Mouse (Mus musculus) kidney, adult 2 months (tissue): ENCODE results near the gene Slc8a1.

ENCODE experiments used
- CTCF ChIP-seq: fragments of 200-500 bp; conservative IDR thresholded peaks from 2 replicates; pipeline ENCODE4 v1.5.1; 2011; ENCODE audit warnings: low read depth, mild to moderate bottlenecking, control low read depth, low read length, moderate library complexity, mixed read lengths; ENCODE audit not compliant: insufficient read depth, insufficient read length
- POLR2A ChIP-seq: fragments of 200-500 bp; IDR thresholded peaks from one replicate; pipeline ENCODE4 v1.6.1; 2011; ENCODE audit warnings: low read depth, low read length, control low read depth

DNA sequence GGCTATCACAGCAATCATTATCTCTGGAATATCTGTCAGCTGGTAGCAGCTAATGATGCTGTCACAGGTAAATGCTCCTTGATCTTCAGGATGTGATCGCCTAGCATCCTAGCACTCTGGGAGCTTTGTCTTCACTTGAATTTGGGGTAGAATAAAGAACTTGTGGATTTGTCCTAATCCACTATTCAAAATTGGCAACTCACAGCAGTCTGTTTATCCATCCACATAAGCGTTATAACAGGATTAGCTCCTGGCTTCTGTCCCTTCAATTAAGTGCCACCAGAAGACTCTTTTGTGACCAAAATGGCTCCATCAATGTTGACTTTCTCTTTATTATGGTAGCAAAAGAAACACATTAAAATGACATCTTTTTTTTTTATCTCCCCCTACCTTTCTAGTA lies 214.2 kb downstream of the Slc8a1 start:
- no peak for TF ChIP-seq CTCF
- no peak for TF ChIP-seq POLR2A
